8 mouse cellular contexts compared by ENCODE assay signal in genomic region chr12:9166218-9166908, GRCm38 (mm10).
DNase-seq lines count a peak whose midpoint lies in the region; ATAC-seq and TF ChIP-seq lines count a peak whose summit lies in the region.

No protein-coding gene starts in this region.

- H3K9ac ChIP-seq in kidney, embryonic 14.5 days (ENCODE audit: low read depth, low read length) = no peak overlapping the region
- H3K9ac ChIP-seq in liver, embryonic 14.5 days (replicated peaks) = no peak overlapping the region

- no peak for TF ChIP-seq EP300 in liver, embryonic 14.5 days (IDR thresholded peaks at IDR 0.05; ENCODE audit: low read depth)

- no peaks in the 10 kb centered on the region for H3K9me3 ChIP-seq in kidney, embryonic 14.5 days (ENCODE audit: control insufficient read depth, low read length)
- no peaks in the 10 kb centered on the region for H3K9me3 ChIP-seq in liver, embryonic 14.5 days (ENCODE audit: control insufficient read depth, low read length)

- ATAC-seq in common myeloid progenitor, adult 5-6 weeks (replicated peaks; ENCODE audit: low read depth, poor library complexity, severe bottlenecking) = 0 out of 2 replicates have a peak, but pooled peaks have one; percentile 58
- peak; percentile 92 for ATAC-seq in kidney, embryonic 14.5 days (ENCODE audit: low FRiP score, low TSS enrichment)
- ATAC-seq in liver, embryonic 14.5 days (ENCODE audit: insufficient read depth) = no peak

- peak; percentile 84 for TF ChIP-seq CTCF in liver, embryonic 14.5 days (IDR thresholded peaks at IDR 0.05; ENCODE audit: low read depth)
- peak; percentile 31; the same call in 1 of the 2 replicates for TF ChIP-seq CTCF in olfactory bulb, adult 2 months (IDR thresholded peaks at IDR 0.05; ENCODE audit: insufficient read depth, low read depth, low read length)

- no peaks in the 10 kb centered on the region for H3K36me3 ChIP-seq in kidney, embryonic 14.5 days (ENCODE audit: control insufficient read depth, insufficient read depth, low read length)
- no peaks in the 10 kb centered on the region for H3K36me3 ChIP-seq in liver, embryonic 14.5 days (replicated peaks; ENCODE audit: control insufficient read depth, insufficient read depth, low read depth)

- no peak overlapping the region for H3K4me2 ChIP-seq in kidney, embryonic 14.5 days (replicated peaks; ENCODE audit: low read depth, low read length)
- no peak overlapping the region for H3K4me2 ChIP-seq in liver, embryonic 14.5 days (ENCODE audit: low read depth)

- DNase-seq in urinary bladder, postnatal 14 days (ENCODE audit: low spot score) = peak; percentile 40
- no peak for DNase-seq in urinary bladder, postnatal 10 days (ENCODE audit: low spot score)
- DNase-seq in heart, adult 8-10 months (ENCODE audit: low spot score) = peak; percentile 31
- peak in 1 of 3 experiments; percentile 1 for DNase-seq in liver, embryonic 14.5 days (ENCODE audit: low read depth in 3 of 3, low spot score in 3 of 3)
- DNase-seq in MN1 (ENCODE audit: low spot score) = no peak

- H3K4me1 ChIP-seq in kidney, embryonic 14.5 days (ENCODE audit: control insufficient read depth, insufficient read depth, low read length) = no peaks in the 10 kb centered on the region
- peaks cover 0 to 2% of the 10 kb centered on the region in 2 experiments; a peak in 2 of 4 replicates for H3K4me1 ChIP-seq in liver, embryonic 14.5 days (replicated peaks; ENCODE audit: control insufficient read depth in 2 of 2, insufficient read depth in 2 of 2, low read length in 1 of 2)
- no peaks in the 10 kb centered on the region for H3K4me1 ChIP-seq in olfactory bulb, adult 2 months (ENCODE audit: control insufficient read depth, insufficient read depth, low read length)

- no peak overlapping the region for H3K4me3 ChIP-seq in kidney, embryonic 14.5 days (ENCODE audit: low read length)
- H3K4me3 ChIP-seq in liver, embryonic 14.5 days (ENCODE audit: insufficient read depth in 1 of 2, low read depth in 2 of 2, low read length in 2 of 2) = no peak overlapping the region
- no peak overlapping the region for H3K4me3 ChIP-seq in olfactory bulb, adult 2 months (ENCODE audit: insufficient read depth, low read depth, low read length)

- H3K27me3 ChIP-seq in kidney, embryonic 14.5 days (ENCODE audit: control insufficient read depth, insufficient read depth, low read length) = no peaks in the 10 kb centered on the region
- no peaks in the 10 kb centered on the region for H3K27me3 ChIP-seq in liver, embryonic 14.5 days (ENCODE audit: control insufficient read depth, insufficient read depth, low read length)

- no peak for TF ChIP-seq POLR2A in olfactory bulb, adult 2 months (IDR thresholded peaks at IDR 0.05; ENCODE audit: insufficient read depth, low read depth, low read length)

- no peak overlapping the region for H3K27ac ChIP-seq in kidney, embryonic 14.5 days (ENCODE audit: low read depth, low read length)
- no peak overlapping the region for H3K27ac ChIP-seq in liver, embryonic 14.5 days
- H3K27ac ChIP-seq in olfactory bulb, adult 2 months (ENCODE audit: insufficient read depth, low read depth, low read length) = no peak overlapping the region

- WGBS in kidney, embryonic 14.5 days = 46% methylated on average over 10 of the region's 10 CpGs
- WGBS in liver, embryonic 14.5 days (ENCODE audit: insufficient replicate concordance) = 42% methylated on average over 10 of the region's 10 CpGs
- WGBS in olfactory bulb, adult 2 months = 66% methylated on average over 10 of the region's 10 CpGs

Comparison
In these comparisons a context has a peak if more than half of its experiments do, and no peak if none do; other contexts are left out.
1. DNase-seq: peak in urinary bladder, postnatal 14 days (single experiment) and heart, adult 8-10 months (single experiment); none in urinary bladder, postnatal 10 days (single experiment) and MN1 (single experiment).